Mouse (Mus musculus) neural tube, postnatal 0 days (tissue): ENCODE results near the gene Vrk1. TPM values are rescaled to one million over a fixed set of nuclear protein-coding genes. Genes with fewer than 3 reads are reported as not detected.

Source experiments
- polyA plus RNA-seq: library from polyadenylated mRNA; unstranded; fragments of >200 nt; fragmentation: Nextera tagmentation; extraction: Ambion mirVana; gene quantifications from 2 replicates; pipeline ENCODE4 v1.2.1, GENCODE M21; 2015

The Vrk1 gene
- polyA plus RNA-seq = 23.4 and 24.0 TPM in 2 replicates

GRCm38 (mm10) chr12:106010065-106010915 lies at the start of gene Vrk1:
TSS of gene Vrk1 (plus strand) at chr12:106010228.

Other genes with a start within 250 kb of the Vrk1 start
- 99.5 and 107 TPM in 2 replicates for gene Papola, start 225.5 kb upstream of the Vrk1 start, polyA plus RNA-seq